Mouse (Mus musculus) neural tube, embryonic 13.5 days (tissue): ENCODE results near the gene Cops2. TPM values are rescaled to one million over a fixed set of nuclear protein-coding genes. Genes with fewer than 3 reads are reported as not detected.

Source experiments
- polyA plus RNA-seq: library from polyadenylated mRNA; unstranded; fragments of >200 nt; fragmentation: Nextera tagmentation; extraction: Ambion mirVana; gene quantifications from 2 replicates; pipeline ENCODE4 v1.2.1, GENCODE M21; 2015

The Cops2 gene
- polyA plus RNA-seq, 1 experiment from 2014 or later: 77.3 TPM

Other genes starting within 250 kb of the Cops2 start
- 2.4 and 2.8 TPM in 2 replicates for gene Cep152, start 234.0 kb downstream of the Cops2 start, polyA plus RNA-seq
- 411 and 415 TPM in 2 replicates for gene Eid1, start 186.0 kb downstream of the Cops2 start, polyA plus RNA-seq
- gene Shc4, start 135.0 kb downstream of the Cops2 start, polyA plus RNA-seq: 4.6 TPM in 2 replicates
- gene Secisbp2l, start 76.3 kb downstream of the Cops2 start, polyA plus RNA-seq: 29.9 and 31.7 TPM in 2 replicates
- gene Galk2, start within 50 bp of the Cops2 start, polyA plus RNA-seq: 26.6 and 28.5 TPM in 2 replicates
- 0.60 and 1.3 TPM in 2 replicates for gene Fgf7, start 175.5 kb upstream of the Cops2 start, polyA plus RNA-seq